Mouse (Mus musculus) MEL (cell line): ENCODE measurements at regions not wholly inside any gene's neighbourhood (a gene's known extent, or its start where the extent isn't known, plus 50 kb on each side); places are given as distances from the start of the nearest gene placed in this dataset.

Source experiments
- DNase-seq: peaks from one replicate; pipeline ENCODE4 v3.0.0; 2011; ENCODE audit warnings: low read depth, low spot score
- H3K27ac ChIP-seq: 2 replicates; pipeline ENCODE4 v1.5.1; 2012; ENCODE audit warnings: low read depth, mild to moderate bottlenecking, control low read depth, low read length, moderate library complexity; ENCODE audit not compliant: control insufficient read depth
- H3K27me3 ChIP-seq, 2 experiments: fragments of 150-350 bp in 1 of 2; sonication (generic) in 1 of 2; 2 replicates each; pipeline ENCODE4 v1.6.1; 2012; ENCODE audit warnings: low read length in 2 of 2, mild to moderate bottlenecking in 2 of 2, improper control_type of control experiment in 1 of 2, moderate library complexity in 1 of 2; ENCODE audit not compliant: insufficient read depth in 2 of 2, control insufficient read depth in 1 of 2
- H3K36me3 ChIP-seq, 2 experiments: 2 replicates each; pipeline ENCODE4 v1.6.1; 2012 to 2014; ENCODE audit warnings: low read length in 2 of 2, improper control_type of control experiment in 1 of 2, inconsistent platforms in 1 of 2, mild to moderate bottlenecking in 1 of 2; ENCODE audit not compliant: insufficient read depth in 2 of 2, control insufficient read depth in 1 of 2
- H3K4me1 ChIP-seq, 2 experiments: fragments of 150-350 bp in 1 of 2; sonication (generic) in 1 of 2; 2 replicates each; pipeline ENCODE4 v1.6.1; 2012; ENCODE audit warnings: low read length in 2 of 2, improper control_type of control experiment in 1 of 2, mild to moderate bottlenecking in 1 of 2; ENCODE audit not compliant: insufficient read depth in 2 of 2, control insufficient read depth in 1 of 2
- H3K4me3 ChIP-seq, 2 experiments: fragments of 150-350 bp in 1 of 2; sonication (generic) in 1 of 2; 2 replicates each; pipeline ENCODE4 v1.5.1; 2012; ENCODE audit warnings: low read depth in 2 of 2, low read length in 2 of 2, mild to moderate bottlenecking in 2 of 2, moderate library complexity in 2 of 2, control low read depth in 1 of 2, improper control_type of control experiment in 1 of 2; ENCODE audit not compliant: control insufficient read depth in 1 of 2, insufficient read depth in 1 of 2
- H3K79me2 ChIP-seq: 2 replicates; pipeline ENCODE4 v1.6.1; 2012; ENCODE audit warnings: mild to moderate bottlenecking, low read length, moderate library complexity; ENCODE audit not compliant: control insufficient read depth, poor library complexity, insufficient read depth
- H3K9ac ChIP-seq: 2 replicates; pipeline ENCODE4 v1.6.1; 2012; ENCODE audit warnings: low read depth, mild to moderate bottlenecking, control low read depth, low read length, moderate library complexity; ENCODE audit not compliant: control insufficient read depth, poor library complexity, severe bottlenecking
- H3K9me3 ChIP-seq: fragments of 150-350 bp; sonication (generic); replicated peaks from 2 replicates; pipeline ENCODE4 v1.6.1; 2012; ENCODE audit warnings: mild to moderate bottlenecking, low read length, improper control_type of control experiment, moderate library complexity; ENCODE audit not compliant: insufficient read depth
- GATA1 ChIP-seq: IDR thresholded peaks from 2 replicates; pipeline ENCODE4 v1.6.1; 2011; ENCODE audit warnings: low read depth, low read length, improper control_type of control experiment
- JUND ChIP-seq: IDR thresholded peaks from 2 replicates; pipeline ENCODE4 v1.6.1; 2011; ENCODE audit warnings: low read depth, mild to moderate bottlenecking, improper control_type of control experiment, low read length
- MAFK ChIP-seq: IDR thresholded peaks from 2 replicates; pipeline ENCODE4 v1.6.1; 2011; ENCODE audit warnings: low read depth, mild to moderate bottlenecking, low read length, improper control_type of control experiment, borderline replicate concordance
- MAZ ChIP-seq: IDR thresholded peaks from 2 replicates; pipeline ENCODE4 v1.6.1; 2012; ENCODE audit warnings: low read depth, mild to moderate bottlenecking, inconsistent platforms, low read length, improper control_type of control experiment
- MEF2A ChIP-seq: IDR thresholded peaks from 2 replicates; pipeline ENCODE4 v1.6.1; 2014; ENCODE audit warnings: low read depth, mild to moderate bottlenecking, inconsistent platforms, low read length, improper control_type of control experiment; ENCODE audit not compliant: poor library complexity, insufficient replicate concordance, severe bottlenecking; ENCODE audit errors: extremely low read depth
- MYB ChIP-seq: IDR thresholded peaks from 2 replicates; pipeline ENCODE4 v1.6.1; 2011; ENCODE audit warnings: mild to moderate bottlenecking, low read depth, low read length, improper control_type of control experiment
- MYC ChIP-seq: IDR thresholded peaks from 2 replicates; pipeline ENCODE4 v1.6.1; 2011; ENCODE audit warnings: low read depth, mild to moderate bottlenecking, low read length, improper control_type of control experiment, moderate library complexity
- POLR2AphosphoS2 ChIP-seq: IDR thresholded peaks from 2 replicates; pipeline ENCODE4 v1.6.1; 2011; ENCODE audit warnings: low read length, improper control_type of control experiment
- POLR2AphosphoS5 ChIP-seq: IDR thresholded peaks from 2 replicates; pipeline ENCODE4 v1.6.1; 2012; ENCODE audit warnings: low read depth, borderline replicate concordance, mild to moderate bottlenecking, inconsistent platforms, low read length, moderate library complexity, mixed read lengths
- RAD21 ChIP-seq: IDR thresholded peaks from 2 replicates; pipeline ENCODE4 v1.6.1; 2011; ENCODE audit warnings: mild to moderate bottlenecking, low read depth, low read length, improper control_type of control experiment
- SIN3A ChIP-seq: IDR thresholded peaks from 2 replicates; pipeline ENCODE4 v1.6.1; 2012; ENCODE audit warnings: low read length, improper control_type of control experiment, inconsistent platforms
- SMC3 ChIP-seq: IDR thresholded peaks from 2 replicates; pipeline ENCODE4 v1.6.1; 2011; ENCODE audit warnings: low read depth, low read length, improper control_type of control experiment
- TBP ChIP-seq: IDR thresholded peaks from 2 replicates; pipeline ENCODE4 v1.8.0; 2011; ENCODE audit warnings: low read depth, low read length, improper control_type of control experiment
- USF2 ChIP-seq, 2 experiments: IDR thresholded peaks; 2 replicates each; pipeline ENCODE4 v1.6.1; 2011 to 2012; ENCODE audit warnings: improper control_type of control experiment in 2 of 2, low read length in 2 of 2, borderline replicate concordance in 1 of 2, inconsistent platforms in 1 of 2, low read depth in 1 of 2, mild to moderate bottlenecking in 1 of 2; ENCODE audit not compliant: insufficient read depth in 1 of 2
- ZMIZ1 ChIP-seq: IDR thresholded peaks from 2 replicates; pipeline ENCODE4 v1.6.1; 2012; ENCODE audit warnings: low read depth, mild to moderate bottlenecking, inconsistent platforms, low read length, improper control_type of control experiment, moderate library complexity

- H3K4me3 ChIP-seq = no peak overlapping the region
- TF ChIP-seq USF2 (IDR thresholded peaks at IDR 0.05; ENCODE audit: borderline replicate concordance in 1 of 2, insufficient read depth in 1 of 2, low read depth in 1 of 2, low read length in 2 of 2) = no peak
- TF ChIP-seq MAFK = no peak
- TF ChIP-seq POLR2AphosphoS2 = no peak
- TF ChIP-seq ZMIZ1 = no peak
- TF ChIP-seq MYC = no peak
- TF ChIP-seq JUND = no peak
- TF ChIP-seq POLR2AphosphoS5 = no peak
- no peak overlapping the region for H3K27ac ChIP-seq
- H3K79me2 ChIP-seq = no peaks in the 10 kb centered on the region
- H3K9ac ChIP-seq = no peak overlapping the region
- no peaks in the 10 kb centered on the region for H3K9me3 ChIP-seq
- no peaks in the 10 kb centered on the region for H3K27me3 ChIP-seq
- no peaks in the 10 kb centered on the region for H3K36me3 ChIP-seq
- H3K4me1 ChIP-seq = no peaks in the 10 kb centered on the region
- DNase-seq = no peak
Measured at GRCm38 (mm10) chr10:96735146-96735545, 118.3 kb downstream of the Btg1 start.

- Histone ChIP-seq H3K4me3 (no peak overlapping the region), H3K9me3 (no peaks in the 10 kb centered on the region), H3K79me2 (no peaks in the 10 kb centered on the region), H3K27ac (no peak overlapping the region), H3K4me1 (no peaks in the 10 kb centered on the region), H3K9ac (no peak overlapping the region), H3K27me3 (no peaks in the 10 kb centered on the region), H3K36me3 (no peaks in the 10 kb centered on the region)
- DNase-seq = no peak
- TF ChIP-seq RAD21 (no peak), MEF2A (no peak), GATA1 (no peak), TBP (no peak), SIN3A (no peak), SMC3 (no peak), USF2 (IDR thresholded peaks at IDR 0.05; ENCODE audit: borderline replicate concordance in 1 of 2, insufficient read depth in 1 of 2, low read depth in 1 of 2, low read length in 2 of 2) (no peak), MAZ (no peak), MYB (no peak)
Measured at GRCm38 (mm10) chr10:96735885-96736628, 119.3 kb downstream of the Btg1 start.
